Mouse (Mus musculus): ENCODE measurements around the gene U2af2.

DNA sequence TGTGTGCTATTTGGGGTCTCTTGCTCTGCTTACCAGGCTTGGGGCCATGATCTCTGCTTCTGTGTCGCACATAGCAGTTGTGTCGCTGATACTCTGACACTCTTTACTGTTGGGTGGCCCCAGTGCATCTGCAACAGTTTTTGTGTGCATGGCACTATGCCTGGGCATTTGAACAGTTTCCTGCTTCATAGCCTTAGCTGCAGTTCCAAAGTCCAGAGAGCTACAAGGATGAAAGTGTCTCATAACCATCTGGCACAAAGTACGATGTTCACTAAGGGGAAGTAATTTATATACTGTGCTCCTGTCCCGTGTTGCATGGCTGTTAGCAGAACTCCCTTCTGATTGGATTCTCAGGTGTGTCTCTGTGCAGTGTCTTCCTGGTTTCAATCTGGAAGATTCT is 25.9 kb downstream of the U2af2 start:
- no peak for TF ChIP-seq CTCF (IDR thresholded peaks at IDR 0.05; ENCODE audit: low read depth)
- no peak for TF ChIP-seq EP300 (IDR thresholded peaks at IDR 0.05; ENCODE audit: low read depth)

Measured in heart, postnatal 0 days (tissue).